Mouse (Mus musculus) MEL (cell line): ENCODE results near the gene Gmfg. TPM values are rescaled to one million over a fixed set of nuclear protein-coding genes. Genes with fewer than 3 reads are reported as not detected.
A peak's percentile ranks its signal among the peaks of the same experiment; 100 is the strongest.

ENCODE experiments used
- DNase-seq: peaks from one replicate; pipeline ENCODE4 v3.0.0; 2011; ENCODE audit warnings: low read depth, low spot score
- H3K27ac ChIP-seq: 2 replicates; pipeline ENCODE4 v1.5.1; 2012; ENCODE audit warnings: low read depth, mild to moderate bottlenecking, control low read depth, low read length, moderate library complexity; ENCODE audit not compliant: control insufficient read depth
- H3K27me3 ChIP-seq, 2 experiments: fragments of 150-350 bp in 1 of 2; sonication (generic) in 1 of 2; 2 replicates each; pipeline ENCODE4 v1.6.1; 2012; ENCODE audit warnings: low read length in 2 of 2, mild to moderate bottlenecking in 2 of 2, improper control_type of control experiment in 1 of 2, moderate library complexity in 1 of 2; ENCODE audit not compliant: insufficient read depth in 2 of 2, control insufficient read depth in 1 of 2
- H3K36me3 ChIP-seq, 2 experiments: 2 replicates each; pipeline ENCODE4 v1.6.1; 2012 to 2014; ENCODE audit warnings: low read length in 2 of 2, improper control_type of control experiment in 1 of 2, inconsistent platforms in 1 of 2, mild to moderate bottlenecking in 1 of 2; ENCODE audit not compliant: insufficient read depth in 2 of 2, control insufficient read depth in 1 of 2
- H3K4me1 ChIP-seq, 2 experiments: fragments of 150-350 bp in 1 of 2; sonication (generic) in 1 of 2; 2 replicates each; pipeline ENCODE4 v1.6.1; 2012; ENCODE audit warnings: low read length in 2 of 2, improper control_type of control experiment in 1 of 2, mild to moderate bottlenecking in 1 of 2; ENCODE audit not compliant: insufficient read depth in 2 of 2, control insufficient read depth in 1 of 2
- H3K4me3 ChIP-seq, 2 experiments: fragments of 150-350 bp in 1 of 2; sonication (generic) in 1 of 2; 2 replicates each; pipeline ENCODE4 v1.5.1; 2012; ENCODE audit warnings: low read depth in 2 of 2, low read length in 2 of 2, mild to moderate bottlenecking in 2 of 2, moderate library complexity in 2 of 2, control low read depth in 1 of 2, improper control_type of control experiment in 1 of 2; ENCODE audit not compliant: control insufficient read depth in 1 of 2, insufficient read depth in 1 of 2
- H3K79me2 ChIP-seq: 2 replicates; pipeline ENCODE4 v1.6.1; 2012; ENCODE audit warnings: mild to moderate bottlenecking, low read length, moderate library complexity; ENCODE audit not compliant: control insufficient read depth, poor library complexity, insufficient read depth
- H3K9ac ChIP-seq: 2 replicates; pipeline ENCODE4 v1.6.1; 2012; ENCODE audit warnings: low read depth, mild to moderate bottlenecking, control low read depth, low read length, moderate library complexity; ENCODE audit not compliant: control insufficient read depth, poor library complexity, severe bottlenecking
- H3K9me3 ChIP-seq: fragments of 150-350 bp; sonication (generic); replicated peaks from 2 replicates; pipeline ENCODE4 v1.6.1; 2012; ENCODE audit warnings: mild to moderate bottlenecking, low read length, improper control_type of control experiment, moderate library complexity; ENCODE audit not compliant: insufficient read depth
- CHD1 ChIP-seq: IDR thresholded peaks from 2 replicates; pipeline ENCODE4 v1.6.1; 2012; ENCODE audit warnings: low read depth, mild to moderate bottlenecking, inconsistent platforms, low read length, improper control_type of control experiment
- E2F4 ChIP-seq: IDR thresholded peaks from 2 replicates; pipeline ENCODE4 v1.6.1; 2011; ENCODE audit warnings: low read depth, low read length, improper control_type of control experiment, borderline replicate concordance
- EP300 ChIP-seq, 2 experiments: IDR thresholded peaks; 2 replicates each; pipeline ENCODE4 v1.6.1; 2011; ENCODE audit warnings: improper control_type of control experiment in 2 of 2, low read length in 2 of 2, low read depth in 1 of 2, mild to moderate bottlenecking in 1 of 2
- GABPA ChIP-seq: IDR thresholded peaks from 2 replicates; pipeline ENCODE4 v1.6.1; 2012; ENCODE audit warnings: low read depth, mild to moderate bottlenecking, inconsistent platforms, low read length, improper control_type of control experiment, moderate library complexity
- HCFC1 ChIP-seq: IDR thresholded peaks from 2 replicates; pipeline ENCODE4 v1.6.1; 2012; ENCODE audit warnings: low read depth, mild to moderate bottlenecking, inconsistent platforms, low read length, improper control_type of control experiment, moderate library complexity
- MAX ChIP-seq: IDR thresholded peaks from 2 replicates; pipeline ENCODE4 v1.6.1; 2011; ENCODE audit warnings: low read length, improper control_type of control experiment
- MXI1 ChIP-seq: IDR thresholded peaks from 2 replicates; pipeline ENCODE4 v1.6.1; 2011; ENCODE audit warnings: mild to moderate bottlenecking, low read depth, low read length, improper control_type of control experiment
- MYC ChIP-seq: IDR thresholded peaks from 2 replicates; pipeline ENCODE4 v1.6.1; 2011; ENCODE audit warnings: low read depth, mild to moderate bottlenecking, low read length, improper control_type of control experiment, moderate library complexity
- POLR2A ChIP-seq, 2 experiments: IDR thresholded peaks; 2 replicates each; pipeline ENCODE4 v1.6.1; 2011 to 2012; ENCODE audit warnings: low read length in 2 of 2, mild to moderate bottlenecking in 2 of 2, control low read depth in 1 of 2, improper control_type of control experiment in 1 of 2, low read depth in 1 of 2, moderate library complexity in 1 of 2; ENCODE audit not compliant: control insufficient read depth in 1 of 2, insufficient read depth in 1 of 2, poor library complexity in 1 of 2
- POLR2AphosphoS2 ChIP-seq: IDR thresholded peaks from 2 replicates; pipeline ENCODE4 v1.6.1; 2011; ENCODE audit warnings: low read length, improper control_type of control experiment
- RAD21 ChIP-seq: IDR thresholded peaks from 2 replicates; pipeline ENCODE4 v1.6.1; 2011; ENCODE audit warnings: mild to moderate bottlenecking, low read depth, low read length, improper control_type of control experiment
- SIN3A ChIP-seq: IDR thresholded peaks from 2 replicates; pipeline ENCODE4 v1.6.1; 2012; ENCODE audit warnings: low read length, improper control_type of control experiment, inconsistent platforms
- TCF12 ChIP-seq: IDR thresholded peaks from 2 replicates; pipeline ENCODE4 v1.6.1; 2014; ENCODE audit warnings: low read depth, mild to moderate bottlenecking, inconsistent platforms, low read length, improper control_type of control experiment, moderate library complexity
- USF2 ChIP-seq, 2 experiments: IDR thresholded peaks; 2 replicates each; pipeline ENCODE4 v1.6.1; 2011 to 2012; ENCODE audit warnings: improper control_type of control experiment in 2 of 2, low read length in 2 of 2, borderline replicate concordance in 1 of 2, inconsistent platforms in 1 of 2, low read depth in 1 of 2, mild to moderate bottlenecking in 1 of 2; ENCODE audit not compliant: insufficient read depth in 1 of 2
- ZKSCAN1 ChIP-seq: IDR thresholded peaks from 2 replicates; pipeline ENCODE4 v1.6.1; 2012; ENCODE audit warnings: low read depth, mild to moderate bottlenecking, inconsistent platforms, low read length, improper control_type of control experiment, moderate library complexity
- polyA plus RNA-seq, 2 experiments: library from polyadenylated mRNA; stranded (reverse) in 1 of 2; unstranded in 1 of 2; fragments of >175 nt in 1 of 2; fragments of >200 nt in 1 of 2; gene quantifications; 2 replicates each; pipeline versions ENCODE4 v1.2.1 to v1.2.4; 2012; ENCODE audit warnings: low replicate concordance in 2 of 2, low read depth in 1 of 2; ENCODE audit not compliant: insufficient read length in 2 of 2, insufficient read depth in 1 of 2, missing spikeins in 1 of 2
- total RNA-seq: library from RNA; depleted of rRNA; stranded (reverse); fragments of 300-350 nt; gene quantifications from 2 replicates; pipeline ENCODE4 v1.2.3, GENCODE M21; 2012

Gmfg gene
- total and polyA plus RNA-seq, 3 experiments: 25.0 to 31.2 TPM; not detected in 1

DNA sequence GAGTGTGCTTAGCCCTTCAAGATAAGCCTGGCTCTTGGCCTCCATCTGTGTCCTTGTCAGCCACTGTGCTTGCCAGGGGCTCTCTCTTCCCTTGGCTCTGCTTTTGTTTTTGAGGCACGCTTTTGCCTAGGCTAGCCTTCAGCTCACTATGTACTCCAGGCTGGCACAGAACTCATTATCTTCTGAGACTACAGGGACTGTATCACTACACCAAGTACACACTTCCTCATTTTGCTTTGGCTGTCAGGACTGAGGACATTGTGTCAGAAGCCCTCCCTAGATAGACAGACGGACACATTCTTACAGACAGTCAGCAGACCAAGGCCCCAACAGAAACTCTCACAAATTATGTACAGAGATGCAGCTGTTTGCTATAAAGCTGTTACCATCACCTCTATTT, 25.5 kb downstream of the Gmfg start (continued):
- TF ChIP-seq MYC (0 out of 2 replicates have a peak, but pooled peaks have one; percentile 29), GABPA (no peak)
- TF ChIP-seq, all 39 proteins: peak for 7

DNA sequence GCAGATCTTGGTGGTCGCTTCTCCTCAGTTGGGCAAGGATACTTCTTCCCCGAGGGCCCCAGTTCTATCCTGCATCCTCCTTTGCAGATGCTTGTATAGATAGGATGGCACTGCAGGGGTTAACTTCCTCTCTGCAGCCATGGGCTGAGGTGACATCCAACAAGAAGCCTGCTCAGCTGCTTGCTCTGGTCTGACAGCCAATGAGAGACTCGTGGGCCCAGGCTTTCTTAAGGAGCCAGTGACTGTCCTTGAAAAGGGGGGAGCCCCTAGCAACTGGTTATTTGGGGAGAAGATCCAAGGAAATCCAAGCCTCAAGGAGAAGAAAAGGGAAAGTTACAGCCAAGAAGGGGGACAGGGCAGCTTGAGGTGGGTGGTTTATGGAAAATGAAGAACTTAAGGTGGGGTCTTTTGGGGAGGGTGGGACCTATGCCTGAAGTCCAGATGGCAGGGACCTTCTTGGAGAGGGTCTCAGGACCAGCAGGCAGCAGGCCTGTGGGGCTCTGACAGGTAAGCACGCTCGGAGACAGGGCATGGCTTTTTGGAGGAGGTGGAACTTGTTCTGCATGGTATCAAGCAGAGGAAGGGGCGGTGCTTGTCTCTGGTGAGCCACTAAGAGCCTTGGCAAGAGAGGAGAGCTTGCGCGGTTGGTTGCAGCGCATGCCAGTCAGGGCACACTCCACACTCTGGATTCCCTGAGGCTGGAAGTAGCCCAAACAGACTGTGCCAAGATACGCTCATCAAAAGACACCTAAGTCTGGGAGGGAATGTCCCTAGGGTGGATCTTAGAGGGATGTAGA, 27.4 kb downstream of the Gmfg start:
- no peak overlapping the region for H3K9ac ChIP-seq
- H3K9me3 ChIP-seq: no peaks in the 10 kb centered on the region
- DNase-seq: peak; percentile 71
- H3K79me2 ChIP-seq: no peaks in the 10 kb centered on the region
- no peaks in the 10 kb centered on the region for H3K27me3 ChIP-seq
- peaks cover 0 to 6% of the 10 kb centered on the region in 2 experiments; a peak in 2 of 4 replicates for H3K4me1 ChIP-seq
- TF ChIP-seq MXI1 (0 out of 2 replicates have a peak, but pooled peaks have one; percentile 35), POLR2AphosphoS2 (no peak), POLR2A (IDR thresholded peaks at IDR 0.05; ENCODE audit: control insufficient read depth in 1 of 2, insufficient read depth in 1 of 2, low read depth in 1 of 2, low read length in 2 of 2, poor library complexity in 1 of 2) (peak in 1 of 2 experiments; percentile 31; a peak in 1 of 4 replicates), RAD21 (no peak)
- H3K27ac ChIP-seq: no peak overlapping the region
- H3K4me3 ChIP-seq: peak overlapping the region in 1 of 2 experiments; percentile 35; a peak in 1 of 4 replicates
- H3K36me3 ChIP-seq: no peaks in the 10 kb centered on the region; a peak in 1 of 4 replicates

DNA sequence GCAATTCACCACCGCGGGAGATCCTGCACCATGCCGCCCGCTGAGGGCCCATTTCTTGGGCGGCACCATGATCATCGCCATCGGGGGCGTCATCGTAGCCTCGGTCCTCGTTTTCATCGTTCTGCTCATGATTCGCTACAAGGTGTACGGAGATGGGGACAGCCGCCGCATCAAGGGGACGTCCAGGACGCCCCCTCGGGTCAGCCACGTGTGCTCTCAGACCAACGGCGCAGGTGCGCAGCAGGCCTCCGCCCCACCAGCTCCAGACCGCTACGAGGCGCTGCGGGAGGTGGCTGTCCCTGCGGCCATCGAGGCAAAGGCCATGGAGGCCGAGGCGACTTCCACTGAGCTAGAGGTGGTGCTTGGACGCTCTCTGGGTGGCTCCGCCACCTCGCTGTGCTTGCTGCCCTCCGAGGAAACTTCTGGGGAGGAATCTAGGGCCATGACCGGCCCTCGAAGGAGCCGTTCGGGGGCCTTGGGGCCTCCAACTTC, 29.5 kb downstream of the Gmfg start:
- Histone ChIP-seq H3K9ac (no peak overlapping the region), H3K79me2 (no peaks in the 10 kb centered on the region), H3K4me3 (no peak overlapping the region), H3K4me1 (peaks cover 0 to 6% of the 10 kb centered on the region in 2 experiments; a peak in 2 of 4 replicates), H3K9me3 (no peaks in the 10 kb centered on the region)
- DNase-seq: no peak
- TF ChIP-seq E2F4: no peak
- no peak for TF ChIP-seq USF2 (IDR thresholded peaks at IDR 0.05; ENCODE audit: borderline replicate concordance in 1 of 2, insufficient read depth in 1 of 2, low read depth in 1 of 2, low read length in 2 of 2)
- no peak for TF ChIP-seq TCF12
- TF ChIP-seq MAX: no peak
- no peak for TF ChIP-seq HCFC1
- TF ChIP-seq MYC: no peak
- TF ChIP-seq ZKSCAN1: no peak
- TF ChIP-seq SIN3A: no peak
- TF ChIP-seq MXI1: no peak
- no peak for TF ChIP-seq EP300 (IDR thresholded peaks at IDR 0.05; ENCODE audit: low read depth in 1 of 2, low read length in 2 of 2)
- no peak for TF ChIP-seq CHD1
- TF ChIP-seq, all 39 proteins: peak for 0
- no peaks in the 10 kb centered on the region for H3K27me3 ChIP-seq
- H3K27ac ChIP-seq: no peak overlapping the region
- H3K36me3 ChIP-seq: no peaks in the 10 kb centered on the region; a peak in 1 of 4 replicates
